Mouse (Mus musculus) MEL (cell line): Measurements from ENCODE around the gene Fhl3.

Experiments
- CTCF ChIP-seq, 3 experiments: IDR thresholded peaks in 2 of 3; conservative IDR thresholded peaks in 1 of 3; 2 replicates each; pipeline ENCODE4 v1.5.1; 2011 to 2012; ENCODE audit warnings: low read length in 3 of 3, low read depth in 2 of 3, mild to moderate bottlenecking in 2 of 3, improper control_type of control experiment in 1 of 3, inconsistent platforms in 1 of 3, mixed read lengths in 1 of 3, moderate library complexity in 1 of 3; ENCODE audit not compliant: control insufficient read depth in 1 of 3, insufficient read depth in 1 of 3, poor library complexity in 1 of 3, severe bottlenecking in 1 of 3
- MAFK ChIP-seq: IDR thresholded peaks from 2 replicates; pipeline ENCODE4 v1.6.1; 2011; ENCODE audit warnings: low read depth, mild to moderate bottlenecking, low read length, improper control_type of control experiment, borderline replicate concordance
- POLR2A ChIP-seq, 2 experiments: IDR thresholded peaks; 2 replicates each; pipeline ENCODE4 v1.6.1; 2011 to 2012; ENCODE audit warnings: low read length in 2 of 2, mild to moderate bottlenecking in 2 of 2, control low read depth in 1 of 2, improper control_type of control experiment in 1 of 2, low read depth in 1 of 2, moderate library complexity in 1 of 2; ENCODE audit not compliant: control insufficient read depth in 1 of 2, insufficient read depth in 1 of 2, poor library complexity in 1 of 2
- RCOR1 ChIP-seq: IDR thresholded peaks from 2 replicates; pipeline ENCODE4 v1.6.1; 2012; ENCODE audit warnings: low read depth, mild to moderate bottlenecking, inconsistent platforms, low read length, improper control_type of control experiment
- TCF12 ChIP-seq: IDR thresholded peaks from 2 replicates; pipeline ENCODE4 v1.6.1; 2014; ENCODE audit warnings: low read depth, mild to moderate bottlenecking, inconsistent platforms, low read length, improper control_type of control experiment, moderate library complexity

DNA sequence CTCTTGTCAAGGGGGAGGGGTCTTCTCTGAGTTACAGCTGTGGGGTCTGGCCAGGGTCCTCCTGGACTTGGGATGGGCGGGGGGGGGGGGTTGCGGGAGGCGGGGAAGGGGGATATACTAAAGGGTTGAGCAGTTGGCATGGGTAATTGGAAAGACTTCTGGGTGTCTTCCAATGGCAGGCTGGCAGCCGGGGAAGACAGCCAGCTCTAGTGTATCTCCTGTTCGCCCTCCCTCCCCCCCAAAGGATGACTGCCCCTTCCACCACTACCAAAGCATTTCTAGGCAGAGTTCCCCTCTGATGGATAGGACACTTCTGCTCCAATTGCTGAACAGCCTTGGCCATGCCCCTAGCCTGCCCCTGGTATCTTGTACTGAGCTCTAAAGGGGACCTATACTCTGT is 1.4 kb downstream of the Fhl3 start:
- TF ChIP-seq CTCF (IDR thresholded peaks at IDR 0.05 in 2 of 3, conservative IDR thresholded peaks at IDR 0.05 in 1 of 3; ENCODE audit: control insufficient read depth in 1 of 3, insufficient read depth in 1 of 3, low read depth in 2 of 3, low read length in 3 of 3, poor library complexity in 1 of 3, severe bottlenecking in 1 of 3) (no peak), RCOR1 (no peak), POLR2A (IDR thresholded peaks at IDR 0.05; ENCODE audit: control insufficient read depth in 1 of 2, insufficient read depth in 1 of 2, low read depth in 1 of 2, low read length in 2 of 2, poor library complexity in 1 of 2) (no peak), TCF12 (no peak), MAFK (no peak)
